Mouse (Mus musculus) cerebellum, adult 2 months (tissue): ENCODE results near the gene Clec12a.

Experiments
- CTCF ChIP-seq: fragments of 200-500 bp; IDR thresholded peaks from 2 replicates; pipeline ENCODE4 v1.5.1; 2011; ENCODE audit warnings: low read depth, mild to moderate bottlenecking, control low read depth, low read length, moderate library complexity, borderline replicate concordance; ENCODE audit not compliant: insufficient read depth
- POLR2A ChIP-seq: fragments of 200-500 bp; IDR thresholded peaks from 2 replicates; pipeline ENCODE4 v1.6.1; 2011; ENCODE audit warnings: low read length, control low read depth, borderline replicate concordance; ENCODE audit not compliant: insufficient read depth

DNA sequence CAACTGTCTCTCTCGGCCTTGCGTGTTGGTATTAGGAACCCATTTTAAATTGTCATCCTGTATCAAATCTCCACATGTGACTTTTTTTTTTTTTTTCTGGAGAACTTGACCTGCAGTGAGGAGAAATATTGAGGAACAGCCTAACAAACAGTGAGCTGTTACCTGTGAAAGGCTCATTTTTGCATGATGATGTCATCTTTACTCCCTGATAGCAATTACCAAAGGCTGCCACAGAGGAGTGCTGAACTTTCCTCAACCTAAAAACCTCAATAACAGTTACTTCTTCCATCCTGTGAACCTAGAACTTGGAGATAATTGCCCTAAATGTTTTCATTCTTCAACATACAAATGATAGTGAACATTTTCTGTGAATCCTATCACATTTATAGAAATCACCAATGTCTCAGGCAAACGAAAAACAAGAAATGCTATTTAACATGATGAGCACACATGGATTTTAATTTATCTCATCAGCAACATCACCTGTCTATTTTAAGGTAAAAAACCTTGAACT, 27.8 kb upstream of the Clec12a start:
- TF ChIP-seq CTCF (no peak), POLR2A (no peak)
